Mouse (Mus musculus) embryo, embryonic 9.5 days (tissue): ENCODE data around the gene Syne2.
"Not testable (repeated sequence)": the region's sequence is repeated elsewhere in the genome, so short reads cannot be mapped to it uniquely, and the experiment has no call there.

Source experiments
- DNase-seq: peaks from one replicate; pipeline ENCODE4 v3.0.0-alpha.2; 2017; ENCODE audit errors: extremely low spot score

Gene Syne2

DNA sequence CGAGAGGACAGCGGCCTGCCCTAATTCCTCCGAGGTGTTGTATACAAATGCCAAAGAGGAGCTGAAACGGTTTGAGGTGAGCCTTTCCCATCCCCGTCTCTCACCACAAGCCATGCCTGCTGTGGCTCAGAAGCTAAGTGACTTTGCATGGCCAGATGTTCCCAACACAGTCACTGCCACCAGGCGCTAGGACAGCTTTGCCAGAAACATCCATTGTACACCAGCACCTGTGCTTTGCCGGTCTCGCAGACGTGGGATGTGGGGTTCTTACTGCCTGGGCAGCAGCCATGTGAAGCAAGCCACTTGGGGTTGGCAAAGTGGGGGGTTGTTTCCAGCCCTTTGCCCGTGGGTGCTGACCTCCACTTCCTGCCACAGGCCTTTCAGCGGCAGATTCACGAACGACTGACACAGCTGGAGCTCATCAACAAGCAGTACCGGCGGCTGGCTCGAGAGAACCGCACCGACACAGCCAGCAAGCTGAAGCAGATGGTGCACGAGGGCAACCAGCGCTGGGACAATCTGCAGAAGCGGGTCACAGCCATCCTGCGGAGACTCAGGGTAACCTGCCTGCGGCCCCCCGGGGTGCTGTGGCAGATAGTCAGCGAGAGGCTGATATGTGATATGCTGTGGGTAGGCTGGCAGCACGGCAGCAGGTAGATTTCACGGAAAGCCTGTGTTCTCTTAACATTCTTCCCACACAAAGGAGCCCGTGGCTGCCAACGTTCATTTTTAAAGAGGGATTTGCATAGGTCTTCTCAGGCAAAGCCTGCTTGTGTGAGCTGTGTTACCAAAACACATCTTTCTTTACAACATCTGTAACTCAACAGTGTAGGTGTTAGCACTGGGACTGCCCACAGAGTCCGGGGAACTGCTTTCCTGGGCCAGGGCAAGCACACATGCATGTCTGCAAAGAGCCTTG, 277.4 kb downstream of the Syne2 start:
- peak; percentile 17 for DNase-seq

DNA sequence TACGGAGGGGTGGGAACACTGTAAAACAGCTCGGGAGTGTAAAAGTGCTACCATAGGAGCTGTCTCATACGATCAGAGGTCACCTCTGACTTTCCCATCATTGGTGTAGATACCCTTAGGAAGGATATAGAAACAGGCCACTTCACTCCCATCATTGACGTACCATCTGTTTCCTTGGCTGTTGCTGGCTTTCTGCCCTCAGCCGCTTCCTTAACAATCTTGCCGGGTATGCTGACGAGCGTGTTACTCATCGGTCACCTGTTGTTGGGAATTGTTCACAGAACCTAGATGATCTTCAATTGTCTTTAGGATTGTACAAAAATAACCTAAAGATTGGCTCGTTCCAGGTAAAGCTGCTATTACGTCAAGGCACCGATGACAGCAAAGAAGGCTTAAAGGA, 284.7 kb downstream of the Syne2 start:
- no peak for DNase-seq

DNA sequence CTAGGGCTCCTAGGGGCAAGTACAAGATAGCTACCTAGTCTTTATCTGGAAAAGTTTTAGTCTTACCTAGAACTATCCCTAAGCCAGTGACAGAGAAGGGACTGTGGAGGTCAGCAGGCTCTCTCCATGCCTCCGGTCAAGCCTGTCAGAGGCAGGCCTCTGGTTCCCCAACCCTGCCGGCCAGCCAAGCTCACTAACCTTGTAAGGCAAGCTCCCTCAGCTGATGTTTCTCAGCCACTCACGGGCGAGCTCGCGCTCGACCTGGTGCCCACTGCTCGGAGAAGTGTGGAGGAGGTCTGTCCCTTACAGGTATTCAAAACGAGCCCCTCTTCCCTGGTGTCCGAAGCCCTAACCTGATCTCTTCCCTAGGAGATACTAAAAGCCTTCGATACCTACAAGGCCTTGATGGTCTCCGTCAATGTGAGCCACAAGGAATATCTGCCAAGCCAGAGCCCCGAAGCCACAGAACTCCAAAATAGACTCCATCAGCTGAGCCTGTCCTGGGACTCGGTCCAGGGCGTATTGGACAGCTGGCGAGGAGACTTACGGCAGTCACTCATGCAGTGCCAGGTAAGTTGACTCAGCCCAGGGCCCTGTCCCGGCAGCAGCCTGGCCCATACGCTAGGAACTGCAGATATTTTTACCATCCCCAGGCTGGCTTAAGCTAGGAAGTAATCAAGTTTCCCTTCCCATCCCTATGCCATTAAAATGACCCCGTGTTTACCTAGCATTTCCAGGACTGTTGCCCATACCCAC, 286.8 kb downstream of the Syne2 start:
- DNase-seq, result no peak

DNA sequence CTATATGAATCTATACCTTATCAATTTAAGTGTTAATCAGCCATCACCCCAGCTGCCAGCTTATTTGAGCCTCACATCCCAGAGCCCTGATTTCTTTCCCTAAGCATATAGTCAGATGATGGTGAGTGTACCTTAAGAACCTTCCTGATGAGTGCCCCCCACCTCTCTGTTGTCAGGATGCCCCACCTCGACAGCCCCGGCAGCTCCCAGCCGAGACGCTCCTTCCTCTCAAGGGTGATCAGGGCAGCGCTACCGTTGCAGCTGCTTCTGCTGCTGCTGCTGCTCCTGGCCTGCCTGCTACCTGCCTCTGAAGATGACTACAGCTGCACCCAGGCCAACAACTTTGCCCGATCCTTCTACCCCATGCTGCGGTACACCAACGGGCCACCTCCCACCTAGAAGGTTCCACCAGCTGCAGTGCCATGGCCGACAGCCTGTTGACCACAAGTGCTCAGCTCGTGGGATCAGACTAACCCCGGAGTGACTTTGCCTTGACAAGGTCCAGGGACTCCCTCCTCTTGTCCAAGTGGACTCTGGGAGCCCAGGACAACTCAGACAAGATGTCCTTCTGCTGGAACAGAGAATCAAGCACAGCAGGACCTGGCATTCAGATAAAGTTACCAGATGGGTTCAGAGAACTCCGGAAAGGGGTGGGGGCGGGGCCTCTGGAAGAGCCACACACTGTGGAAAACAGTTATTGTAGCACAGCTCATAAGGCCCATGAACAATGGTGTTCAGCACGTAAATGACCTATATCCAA, 291.9 kb downstream of the Syne2 start:
- DNase-seq, result no peak

DNA sequence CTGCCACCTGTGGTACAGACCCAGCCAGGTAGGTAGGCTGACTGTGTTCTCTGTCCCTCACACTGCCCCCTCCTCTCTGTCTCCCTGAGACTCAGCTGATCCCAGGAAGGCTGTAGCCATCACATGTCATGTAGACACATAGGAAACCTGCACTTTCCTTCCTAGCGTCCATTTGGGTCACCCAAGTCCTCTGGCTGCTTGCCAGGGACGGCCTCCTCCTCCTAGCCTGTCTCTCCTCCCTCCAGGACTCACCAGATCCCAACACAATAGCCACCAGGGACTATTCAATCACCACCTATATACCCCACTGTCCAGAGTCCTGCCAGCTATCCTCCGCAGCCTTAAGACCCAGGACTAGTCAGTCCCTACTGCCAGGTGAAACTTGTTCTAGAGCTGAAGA, 293.1 kb downstream of the Syne2 start:
- DNase-seq, result no peak

DNA sequence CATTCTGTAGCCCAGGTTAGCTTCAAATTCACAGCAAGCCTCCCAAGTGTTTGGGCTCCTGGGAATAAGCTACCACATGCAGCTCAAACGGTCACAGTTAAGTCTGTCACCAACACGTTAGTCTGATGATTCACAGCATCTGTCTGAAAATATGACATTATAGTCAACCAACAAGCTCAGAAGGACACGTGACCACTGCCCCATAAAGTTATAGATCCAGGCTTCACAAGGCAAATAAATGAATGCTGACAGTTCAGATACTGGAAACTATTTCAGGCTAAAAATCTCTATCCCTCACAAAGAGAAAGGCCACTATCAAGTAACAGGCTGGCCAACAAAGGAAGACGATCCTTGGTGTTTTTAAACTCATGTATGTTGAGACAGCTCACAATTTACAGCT, 298.6 kb downstream of the Syne2 start:
- DNase-seq, result no peak

DNA sequence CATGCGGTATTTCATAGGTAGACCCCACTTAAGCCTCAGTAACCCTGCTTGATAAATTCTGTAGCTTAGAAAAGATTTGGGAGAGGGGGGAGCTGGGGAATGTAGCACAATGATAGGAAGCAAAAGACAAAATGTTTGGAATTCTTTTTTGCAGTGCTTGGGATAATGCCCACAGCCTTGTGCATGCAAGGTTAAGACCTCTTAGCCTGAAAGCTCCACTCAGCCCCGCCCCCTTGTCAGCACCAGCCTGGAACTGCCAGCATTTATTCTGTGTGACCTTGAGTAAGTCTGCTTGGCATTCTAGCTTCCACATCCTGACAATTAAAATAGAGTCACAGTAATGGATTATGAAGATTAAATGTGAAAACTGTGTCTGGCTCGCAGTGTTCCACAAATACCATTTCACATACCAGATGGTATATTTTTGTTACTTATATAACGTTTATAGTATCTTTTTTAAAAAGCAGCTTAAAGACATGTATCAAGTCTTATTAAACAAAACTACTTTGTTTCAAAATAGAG, 299.8 kb downstream of the Syne2 start:
- DNase-seq, result peak; percentile 20

DNA sequence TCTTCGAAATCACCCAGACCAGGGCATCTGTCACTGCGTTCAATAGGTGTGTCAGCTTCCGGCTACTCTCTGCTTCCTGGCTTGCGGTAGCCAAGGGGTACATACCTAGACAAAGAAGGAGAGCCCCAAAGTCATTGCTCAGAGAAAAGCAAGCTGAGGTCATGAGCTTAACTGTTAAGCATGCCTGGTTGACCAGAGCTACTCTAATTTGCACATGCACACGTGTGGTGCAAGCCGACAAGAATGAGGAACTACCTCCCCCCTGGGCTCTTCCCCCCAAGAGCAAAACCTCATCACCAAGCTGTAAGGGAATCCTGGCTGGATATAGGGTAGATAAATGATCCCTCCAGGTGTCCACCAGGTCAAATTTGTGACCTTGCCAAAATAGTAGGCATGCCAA, 305.3 kb downstream of the Syne2 start:
- DNase-seq, result no peak

DNA sequence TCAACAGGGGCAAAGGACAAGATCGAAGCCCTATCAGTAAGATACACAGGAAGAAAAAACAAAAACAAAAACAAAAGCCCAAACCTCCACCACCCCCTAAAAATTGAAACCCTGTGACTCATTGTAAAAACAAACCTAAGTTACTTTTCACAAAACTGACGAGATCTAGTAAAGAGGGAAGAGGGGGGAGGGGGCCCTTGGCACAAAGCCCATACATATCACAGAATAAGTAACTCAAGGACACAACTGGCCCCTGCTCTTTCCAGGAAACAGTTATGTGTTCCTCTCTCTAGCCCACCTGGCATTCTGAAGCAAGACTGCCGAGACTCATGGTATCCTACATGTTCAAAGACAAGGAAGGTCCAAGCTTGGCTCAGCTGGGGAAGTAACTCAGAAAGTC, 310.4 kb downstream of the Syne2 start:
- DNase-seq, result no peak

DNA sequence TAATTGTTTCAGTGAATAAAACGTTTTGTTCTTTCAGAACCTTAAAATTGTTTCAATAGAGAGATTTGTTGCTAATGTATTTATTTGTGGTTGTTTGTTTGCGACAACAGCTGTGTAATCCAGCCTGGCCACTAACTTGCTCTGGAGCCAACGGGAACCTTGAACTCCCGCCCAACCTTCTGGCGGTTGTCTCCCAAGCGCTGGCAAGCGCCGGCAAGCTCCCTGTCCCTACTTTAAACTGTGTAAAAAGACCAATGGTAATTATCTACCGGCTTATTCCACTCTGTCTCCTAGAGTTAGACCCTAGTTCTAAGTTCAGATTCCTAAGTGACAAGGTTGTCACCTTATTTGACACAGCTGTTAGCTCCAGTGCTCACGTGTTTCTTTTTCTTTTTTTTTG, 310.9 kb downstream of the Syne2 start:
- DNase-seq, result no peak

DNA sequence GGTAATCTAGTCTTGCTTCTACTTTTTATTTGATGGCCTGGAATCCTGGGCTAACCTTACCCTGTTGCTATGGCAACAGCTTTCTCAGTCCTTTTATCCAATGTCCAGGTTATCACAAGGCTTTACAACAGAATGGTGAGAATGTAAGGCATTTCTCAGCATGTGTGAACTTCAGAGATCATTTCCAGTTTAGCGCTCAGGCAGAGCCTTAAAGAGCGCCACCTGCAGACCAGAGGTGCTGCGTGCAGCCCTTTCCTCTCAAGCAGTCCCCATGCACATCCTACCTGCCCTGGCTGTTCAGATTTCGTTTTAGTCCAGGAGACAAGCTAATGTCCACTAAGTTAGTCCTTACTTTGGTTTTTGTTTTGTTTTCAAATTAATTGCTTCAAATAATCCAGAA, 312.3 kb downstream of the Syne2 start:
- DNase-seq, result peak; percentile 43

DNA sequence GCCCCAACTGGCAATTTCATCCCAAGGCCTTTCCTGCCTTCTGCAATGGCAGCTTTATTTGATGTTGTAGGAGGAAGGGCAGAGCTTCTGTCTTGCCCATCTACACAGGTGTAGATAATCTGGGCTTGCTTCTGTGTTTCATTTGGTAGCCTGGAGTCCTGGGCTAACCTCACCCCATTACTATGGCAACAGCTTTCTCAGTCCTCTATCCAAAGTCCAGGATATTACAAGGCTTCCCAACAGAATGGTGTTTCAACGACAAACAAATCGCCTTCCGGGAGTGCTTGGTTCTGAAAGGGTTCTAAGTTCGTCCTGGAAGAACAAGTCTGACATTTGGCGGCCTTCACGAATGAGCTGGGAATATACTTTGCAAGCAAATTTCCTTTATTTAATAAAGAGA, 313.0 kb downstream of the Syne2 start:
- no peak for DNase-seq

DNA sequence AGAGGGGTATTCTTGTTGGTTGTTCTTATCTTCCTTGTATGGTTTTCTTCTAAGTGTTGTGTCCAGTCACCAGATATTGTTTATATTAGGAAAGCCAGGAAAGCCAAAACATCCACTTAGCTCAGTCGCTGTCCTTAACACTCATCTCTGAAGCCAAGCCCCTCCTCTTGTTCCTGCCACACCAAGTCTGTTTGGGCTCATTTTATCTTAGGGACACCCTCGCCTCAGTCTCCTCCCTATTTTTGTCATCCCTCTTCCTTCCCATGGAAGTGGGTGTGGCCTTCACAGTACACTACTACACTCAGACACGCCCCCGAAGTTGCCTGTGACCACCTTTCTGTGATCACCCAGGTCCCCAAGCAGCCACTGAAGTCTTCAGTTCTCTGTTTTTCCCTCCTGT, 314.7 kb downstream of the Syne2 start:
- no peak for DNase-seq

DNA sequence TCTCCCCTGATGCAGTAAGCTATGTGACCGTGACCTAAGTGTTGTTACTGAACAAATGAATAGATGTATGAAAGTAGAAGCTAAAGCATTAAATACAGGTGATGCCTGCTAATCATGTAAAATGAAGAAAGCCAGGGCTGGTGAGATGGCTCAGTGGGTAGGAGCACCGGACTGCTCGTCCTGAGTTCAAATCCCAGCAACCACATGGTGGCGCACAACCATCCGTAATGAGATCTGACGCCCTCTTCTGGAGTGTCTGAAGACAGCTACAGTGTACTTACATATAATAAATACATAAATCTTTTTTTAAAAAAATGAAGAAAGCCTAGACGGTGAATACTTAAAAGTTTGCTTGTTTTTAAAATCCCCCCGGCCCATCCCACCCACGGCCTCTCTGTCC, 315.1 kb downstream of the Syne2 start:
- not testable (repeated sequence) for DNase-seq

DNA sequence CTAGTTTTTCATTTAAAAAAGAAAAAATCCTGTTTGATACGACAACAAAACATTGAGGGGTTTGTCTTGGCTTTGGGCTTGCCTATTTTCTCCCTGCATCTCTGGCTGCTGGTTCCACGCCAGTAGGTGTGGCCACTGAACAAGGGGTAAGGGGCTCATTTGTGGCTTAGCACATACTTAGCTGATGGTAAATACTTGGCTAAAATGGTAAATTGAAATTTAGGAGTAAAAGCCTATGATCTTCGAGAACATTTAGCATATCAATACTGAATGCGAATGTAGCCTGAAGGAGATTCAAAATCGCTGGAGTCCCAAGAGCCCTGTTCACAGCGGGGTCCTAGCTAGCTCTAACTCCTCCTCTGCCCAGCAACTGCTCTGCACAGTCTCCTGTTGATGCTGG, 318.8 kb downstream of the Syne2 start:
- no peak for DNase-seq

DNA sequence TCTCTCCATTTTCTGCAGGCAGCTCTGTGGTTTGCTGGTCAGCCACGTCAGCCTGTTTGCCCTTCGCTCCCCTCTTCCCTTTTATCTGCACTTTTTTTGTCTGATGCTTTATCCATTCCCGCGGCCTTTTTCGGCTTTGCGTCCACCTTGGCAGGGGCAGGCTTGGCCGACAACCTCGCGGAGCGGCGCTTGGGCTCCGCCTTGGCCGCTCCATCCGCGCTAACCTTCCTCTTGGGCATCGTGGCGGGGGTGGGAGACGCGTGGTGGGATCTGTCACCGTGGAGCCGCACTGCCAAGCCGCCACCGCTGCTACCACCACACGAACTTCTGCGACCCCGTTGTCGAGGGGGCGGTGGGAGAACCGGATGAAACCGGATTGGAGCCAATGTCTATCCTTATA, 334.5 kb downstream of the Syne2 start:
- DNase-seq, result peak; percentile 28
